ENCODE assay signal across 8 mouse cellular contexts in genomic region chr5:115071096-115071901, GRCm38 (mm10). TPM values are rescaled to one million over a fixed set of nuclear protein-coding genes. Genes with fewer than 3 reads are reported as not detected.
DNase-seq lines count a peak whose midpoint lies in the region; ATAC-seq and TF ChIP-seq lines count a peak whose summit lies in the region.

No protein-coding gene starts in this region.

- intact Hi-C loops in heart, postnatal 25 days (cut with DNase I): no loop called here

- ATAC-seq in embryonic facial prominence, embryonic 15.5 days (ENCODE audit: insufficient number of reproducible peaks, low FRiP score, low TSS enrichment, low read depth): peak; percentile 51; the same call in 1 of the 2 replicates
- ATAC-seq in liver, embryonic 12.5 days: peak; percentile 80

- H3K4me3 ChIP-seq in heart, embryonic 10.5 days: no peak overlapping the region
- H3K4me3 ChIP-seq in MEL (ENCODE audit: control insufficient read depth in 1 of 2, insufficient read depth in 1 of 2, low read depth in 2 of 2, low read length in 2 of 2): 0 out of 4 replicates have a peak overlapping the region, but pooled peaks of 1 of the 2 experiments have one; percentile 1
- no peak overlapping the region for H3K4me3 ChIP-seq in embryonic facial prominence, embryonic 15.5 days (replicated peaks)
- H3K4me3 ChIP-seq in liver, embryonic 12.5 days: peak overlapping the region; percentile 8; the same call in 1 of the 2 replicates

- H3K9me3 ChIP-seq in heart, embryonic 10.5 days: no peaks in the 10 kb centered on the region
- no peaks in the 10 kb centered on the region for H3K9me3 ChIP-seq in MEL (replicated peaks; ENCODE audit: insufficient read depth, low read length)
- no peaks in the 10 kb centered on the region for H3K9me3 ChIP-seq in embryonic facial prominence, embryonic 15.5 days (replicated peaks)
- H3K9me3 ChIP-seq in liver, embryonic 12.5 days (replicated peaks): no peaks in the 10 kb centered on the region

- H3K4me1 ChIP-seq in heart, embryonic 10.5 days: peaks cover 46% of the 10 kb centered on the region
- peaks cover 33 to 74% of the 10 kb centered on the region in 2 experiments for H3K4me1 ChIP-seq in MEL (ENCODE audit: control insufficient read depth in 1 of 2, insufficient read depth in 2 of 2, low read length in 2 of 2)
- H3K4me1 ChIP-seq in embryonic facial prominence, embryonic 15.5 days: peaks cover 18% of the 10 kb centered on the region
- H3K4me1 ChIP-seq in liver, embryonic 12.5 days: peaks cover 98% of the 10 kb centered on the region

- peak overlapping the region; percentile 46 for H3K9ac ChIP-seq in MEL (ENCODE audit: control insufficient read depth, low read depth, low read length, poor library complexity, severe bottlenecking)
- no peak overlapping the region for H3K9ac ChIP-seq in embryonic facial prominence, embryonic 15.5 days
- peak overlapping the region; percentile 61 for H3K9ac ChIP-seq in liver, embryonic 12.5 days

- peak; percentile 54 to 90 for TF ChIP-seq EP300 in MEL (IDR thresholded peaks at IDR 0.05; ENCODE audit: low read depth in 1 of 2, low read length in 2 of 2)

- H3K27me3 ChIP-seq in heart, embryonic 10.5 days (ENCODE audit: insufficient read depth, poor library complexity, severe bottlenecking): no peaks in the 10 kb centered on the region
- H3K27me3 ChIP-seq in MEL (ENCODE audit: control insufficient read depth in 1 of 2, insufficient read depth in 2 of 2, low read length in 2 of 2): no peaks in the 10 kb centered on the region
- H3K27me3 ChIP-seq in embryonic facial prominence, embryonic 15.5 days: no peaks in the 10 kb centered on the region
- H3K27me3 ChIP-seq in liver, embryonic 12.5 days (replicated peaks): no peaks in the 10 kb centered on the region

- H3K36me3 ChIP-seq in heart, embryonic 10.5 days: peaks cover 15% of the 10 kb centered on the region
- H3K36me3 ChIP-seq in MEL (ENCODE audit: control insufficient read depth in 1 of 2, insufficient read depth in 2 of 2, low read length in 2 of 2): peaks cover 0 to 78% of the 10 kb centered on the region in 2 experiments; a peak in 3 of 4 replicates
- peaks cover 16% of the 10 kb centered on the region for H3K36me3 ChIP-seq in embryonic facial prominence, embryonic 15.5 days
- peaks cover 19% of the 10 kb centered on the region for H3K36me3 ChIP-seq in liver, embryonic 12.5 days

- DNase-seq in heart, embryonic 10.5 days (ENCODE audit: low spot score): peak; percentile 84
- DNase-seq in heart, postnatal 25 days (ENCODE audit: low spot score): no peak
- DNase-seq in MEL (ENCODE audit: low read depth, low spot score): peak; percentile 96
- DNase-seq in gastrocnemius, postnatal 25 days: no peak
- no peak for DNase-seq in right cerebral cortex, postnatal 25 days
- no peak for DNase-seq in layer of hippocampus, postnatal 36 days

- no peak for TF ChIP-seq CTCF in MEL (IDR thresholded peaks at IDR 0.05 in 2 of 3, conservative IDR thresholded peaks at IDR 0.05 in 1 of 3; ENCODE audit: control insufficient read depth in 1 of 3, insufficient read depth in 1 of 3, low read depth in 2 of 3, low read length in 3 of 3, poor library complexity in 1 of 3, severe bottlenecking in 1 of 3)

- no peak for TF ChIP-seq RAD21 in MEL (IDR thresholded peaks at IDR 0.05; ENCODE audit: low read depth, low read length)

- H3K27ac ChIP-seq in heart, embryonic 10.5 days: peak overlapping the region; percentile 67; the same call in 1 of the 2 replicates
- peak overlapping the region; percentile 97 for H3K27ac ChIP-seq in MEL (ENCODE audit: control insufficient read depth, low read depth, low read length)
- peak overlapping the region; percentile 76 for H3K27ac ChIP-seq in embryonic facial prominence, embryonic 15.5 days (replicated peaks)
- peak overlapping the region; percentile 96 for H3K27ac ChIP-seq in liver, embryonic 12.5 days

- 0 out of 2 replicates have a peak overlapping the region, but pooled peaks have one; percentile 13 for H3K4me2 ChIP-seq in embryonic facial prominence, embryonic 15.5 days (replicated peaks)
- peak overlapping the region; percentile 68 for H3K4me2 ChIP-seq in liver, embryonic 12.5 days

- peak in 1 of 2 experiments; percentile 50; a peak in 2 of 4 replicates for TF ChIP-seq POLR2A in MEL (IDR thresholded peaks at IDR 0.05; ENCODE audit: control insufficient read depth in 1 of 2, insufficient read depth in 1 of 2, low read depth in 1 of 2, low read length in 2 of 2, poor library complexity in 1 of 2)

- 75% methylated on average over 11 of the region's 11 CpGs for WGBS in heart, embryonic 10.5 days
- WGBS in embryonic facial prominence, embryonic 15.5 days: 80% methylated on average over 11 of the region's 11 CpGs
- WGBS in liver, embryonic 12.5 days (ENCODE audit: insufficient replicate concordance): 24% methylated on average over 11 of the region's 11 CpGs

- H3K79me2 ChIP-seq in MEL (ENCODE audit: control insufficient read depth, insufficient read depth, low read length, poor library complexity): peaks cover 17% of the 10 kb centered on the region

TF ChIP-seq in MEL, 35 proteins besides CTCF, POLR2A, EP300 and RAD21 (continues in another document):
- TF ChIP-seq MAX (IDR thresholded peaks at IDR 0.05; ENCODE audit: low read length) (no peak), MXI1 (IDR thresholded peaks at IDR 0.05; ENCODE audit: low read depth, low read length) (peak; percentile 19; the same call in 1 of the 2 replicates), MEF2A (IDR thresholded peaks at IDR 0.05; ENCODE audit: extremely low read depth, insufficient replicate concordance, low read depth, low read length, poor library complexity, severe bottlenecking) (no peak), POLR2AphosphoS5 (IDR thresholded peaks at IDR 0.05; ENCODE audit: borderline replicate concordance, low read depth, low read length) (no peak), MAFK (IDR thresholded peaks at IDR 0.05; ENCODE audit: borderline replicate concordance, low read depth, low read length) (no peak), ZNF384 (IDR thresholded peaks at IDR 0.05; ENCODE audit: low read depth, low read length) (no peak), USF2 (IDR thresholded peaks at IDR 0.05; ENCODE audit: borderline replicate concordance in 1 of 2, insufficient read depth in 1 of 2, low read depth in 1 of 2, low read length in 2 of 2) (no peak), TAL1 (IDR thresholded peaks at IDR 0.05; ENCODE audit: low read length) (peak; percentile 69), MYB (IDR thresholded peaks at IDR 0.05; ENCODE audit: low read depth, low read length) (peak; percentile 63; the same call in 1 of the 2 replicates), RCOR1 (IDR thresholded peaks at IDR 0.05; ENCODE audit: low read depth, low read length) (no peak), SIN3A (IDR thresholded peaks at IDR 0.05; ENCODE audit: low read length) (peak; percentile 74), E2F4 (IDR thresholded peaks at IDR 0.05; ENCODE audit: borderline replicate concordance, low read depth, low read length) (no peak), ZC3H11A (IDR thresholded peaks at IDR 0.05; ENCODE audit: low read depth, low read length) (no peak), TCF12 (IDR thresholded peaks at IDR 0.05; ENCODE audit: low read depth, low read length) (peak; percentile 79), MYC (IDR thresholded peaks at IDR 0.05; ENCODE audit: low read depth, low read length) (0 out of 2 replicates have a peak, but pooled peaks have one; percentile 51), ZMIZ1 (IDR thresholded peaks at IDR 0.05; ENCODE audit: low read depth, low read length) (no peak), HCFC1 (IDR thresholded peaks at IDR 0.05; ENCODE audit: low read depth, low read length) (peak; percentile 35; the same call in 1 of the 2 replicates), CHD1 (IDR thresholded peaks at IDR 0.05; ENCODE audit: low read depth, low read length) (no peak), NELFE (IDR thresholded peaks at IDR 0.05; ENCODE audit: low read depth, low read length) (no peak), BHLHE40 (IDR thresholded peaks at IDR 0.05; ENCODE audit: borderline replicate concordance, low read depth, low read length) (no peak), UBTF (IDR thresholded peaks at IDR 0.05; ENCODE audit: borderline replicate concordance, insufficient read depth, low read depth, low read length) (no peak), MAZ (IDR thresholded peaks at IDR 0.05; ENCODE audit: low read depth, low read length) (no peak), SMC3 (IDR thresholded peaks at IDR 0.05; ENCODE audit: low read depth, low read length) (no peak), CHD2 (IDR thresholded peaks at IDR 0.05; ENCODE audit: low read length) (no peak), ZKSCAN1 (IDR thresholded peaks at IDR 0.05; ENCODE audit: low read depth, low read length) (no peak), TBP (IDR thresholded peaks at IDR 0.05; ENCODE audit: low read depth, low read length) (peak; percentile 81; the same call in 1 of the 2 replicates), JUND (IDR thresholded peaks at IDR 0.05; ENCODE audit: low read depth, low read length) (no peak)

RNA-seq across cellular contexts. Expression of gene Gm10401, which starts 26.8 kb away (rescaled TPM):
- 13.7 and 15.7 TPM in 2 replicates for polyA plus RNA-seq in heart, embryonic 10.5 days (2016; fragmentation: Nextera tagmentation; extraction: Ambion mirVana)
- total RNA-seq in heart, postnatal 25 days (2021): not detected
- 3.5 and 4.6 TPM in 2 replicates for total RNA-seq in MEL (2012; rRNA removed)
- polyA plus RNA-seq in MEL (2012; ENCODE audit: insufficient read depth in 1 of 2, insufficient read length in 2 of 2, low read depth in 1 of 2, low replicate concordance in 2 of 2, missing spikeins in 1 of 2): under 1 TPM in 1 of 2 experiments, not detected in 1; 0.56 TPM
- 39.7 and 50.0 TPM in 2 replicates for polyA plus RNA-seq in embryonic facial prominence, embryonic 15.5 days (2015; fragmentation: Nextera tagmentation; extraction: Ambion mirVana)
- polyA plus RNA-seq in liver, embryonic 12.5 days (2016; fragmentation: Nextera tagmentation; extraction: Ambion mirVana): 12.2 and 15.1 TPM in 2 replicates
- total RNA-seq in gastrocnemius, postnatal 25 days (2021): not detected
- total RNA-seq in layer of hippocampus, postnatal 36 days (2021): not detected

RNA-seq across cellular contexts. Expression of gene Acads, which starts 47.8 kb away (rescaled TPM):
- 107 and 138 TPM in 2 replicates for polyA plus RNA-seq in heart, embryonic 10.5 days (2016; fragmentation: Nextera tagmentation; extraction: Ambion mirVana)
- total RNA-seq in heart, postnatal 25 days (2021): 100 to 1,000 TPM; 189 to 199 TPM
- 31.9 and 35.0 TPM in 2 replicates for total RNA-seq in MEL (2012; rRNA removed)
- polyA plus RNA-seq in MEL (2012; ENCODE audit: insufficient read depth in 1 of 2, insufficient read length in 2 of 2, low read depth in 1 of 2, low replicate concordance in 2 of 2, missing spikeins in 1 of 2): 10 to 100 TPM in 1 of 2 experiments, not detected in 1; 56.5 TPM
- 47.8 and 48.2 TPM in 2 replicates for polyA plus RNA-seq in embryonic facial prominence, embryonic 15.5 days (2015; fragmentation: Nextera tagmentation; extraction: Ambion mirVana)
- 43.9 and 51.1 TPM in 2 replicates for polyA plus RNA-seq in liver, embryonic 12.5 days (2016; fragmentation: Nextera tagmentation; extraction: Ambion mirVana)
- total RNA-seq in gastrocnemius, postnatal 25 days (2021): 10 to 100 TPM; 65.8 TPM
- 10 to 100 TPM in 1 of 2 experiments, 1 to 10 TPM in 1; 8.8 to 10.3 TPM for total RNA-seq in layer of hippocampus, postnatal 36 days (2021)

Comparison
In these comparisons a context has a peak if more than half of its experiments do, and no peak if none do; other contexts are left out.
1. DNase-seq: peak in heart, embryonic 10.5 days (single experiment) and MEL (single experiment); none in heart, postnatal 25 days (single experiment), gastrocnemius, postnatal 25 days (single experiment), right cerebral cortex, postnatal 25 days (single experiment) and layer of hippocampus, postnatal 36 days (0 of 2).
2. Peak in every context shown above with its lines, with median percentiles within 50 percentile points of each other: H3K27ac ChIP-seq.